Mouse (Mus musculus) adrenal gland, adult 2 months (tissue): ENCODE data around the gene Fbxo5. TPM values are rescaled to one million over a fixed set of nuclear protein-coding genes. Genes with fewer than 3 reads are reported as not detected.

Source experiments
- polyA plus RNA-seq: library from polyadenylated mRNA; depleted of rRNA; stranded (reverse); fragments of >200 nt; gene quantifications from 2 replicates; pipeline ENCODE4 v1.2.3, GENCODE M21; 2012; rRNA removed
- total RNA-seq, 2 experiments: library from RNA; stranded (reverse); gene quantifications; 2 replicates each; pipeline ENCODE4 v1.2.3; 2021

The Fbxo5 gene
- total and polyA plus RNA-seq, 3 experiments, result 0.37 to 1.9 (median 1.8) TPM

Other genes with a start within 250 kb of the Fbxo5 start
- gene Myct1, start 211.8 kb downstream of the Fbxo5 start, total RNA-seq, result 1 to 10 TPM; 1.8 to 5.1 TPM
- 1.9 and 2.7 TPM in 2 replicates for gene Myct1, start 211.8 kb downstream of the Fbxo5 start, polyA plus RNA-seq
- under 1 TPM; 0.32 to 0.62 TPM for gene Vip, start 166.4 kb downstream of the Fbxo5 start, total RNA-seq
- gene Vip, start 166.4 kb downstream of the Fbxo5 start, polyA plus RNA-seq, result 0.08 TPM in 1 of 2 replicates, not detected in the other
- gene Mtrf1l, start 18.3 kb upstream of the Fbxo5 start, total RNA-seq, result 10 to 100 TPM; 10.6 to 11.4 TPM
- gene Mtrf1l, start 18.3 kb upstream of the Fbxo5 start, polyA plus RNA-seq, result 3.6 and 4.6 TPM in 2 replicates
- gene Rgs17, start 116.8 kb upstream of the Fbxo5 start, total RNA-seq, result 1 to 10 TPM; 1.2 to 1.6 TPM
- 0.03 and 0.08 TPM in 2 replicates for gene Rgs17, start 116.8 kb upstream of the Fbxo5 start, polyA plus RNA-seq